Mouse (Mus musculus) heart, adult 2 months (tissue): ENCODE measurements around the gene Myo18a.

Source experiments
- EP300 ChIP-seq: fragments of 200-500 bp; IDR thresholded peaks from 2 replicates; pipeline ENCODE4 v1.6.1; 2011; ENCODE audit warnings: low read depth, low read length, control low read depth; ENCODE audit not compliant: insufficient read depth
- POLR2A ChIP-seq: fragments of 200-500 bp; IDR thresholded peaks from 2 replicates; pipeline ENCODE4 v1.6.1; 2011; ENCODE audit warnings: mild to moderate bottlenecking, low read depth, low read length, control low read depth; ENCODE audit not compliant: insufficient read depth

DNA sequence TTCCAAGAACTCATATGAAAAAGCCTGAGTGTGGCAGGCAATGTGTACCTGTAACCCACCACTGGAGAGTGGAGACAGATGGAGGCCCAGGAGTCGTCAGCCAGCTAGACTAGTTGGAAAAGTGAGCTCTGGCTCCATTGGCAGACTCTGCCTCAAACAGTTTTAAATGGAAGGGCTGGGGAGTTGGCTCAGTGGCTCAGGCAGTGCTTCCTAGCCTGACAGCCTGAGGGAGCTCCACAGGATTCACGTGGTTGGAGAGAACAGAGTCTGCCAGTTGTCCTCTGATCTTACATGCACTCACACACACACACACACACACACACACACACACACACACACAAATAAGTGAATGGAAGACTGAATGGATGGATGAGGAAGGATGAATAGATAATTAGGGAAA is 43.2 kb downstream of the Myo18a start:
- TF ChIP-seq POLR2A (0 out of 2 replicates have a peak, but pooled peaks have one; percentile 14), EP300 (no peak)
